Mouse (Mus musculus): Measurements from ENCODE around the gene Gpa33. TPM values are rescaled to one million over a fixed set of nuclear protein-coding genes. Genes with fewer than 3 reads are reported as not detected.

The Gpa33 gene
- polyA plus RNA-seq, 2 experiments = 1.1 to 1.2 TPM

GRCm38 (mm10) chr1:166128551-166128950 lies 1.5 kb upstream of the Gpa33 start:
- H3K27ac ChIP-seq (replicated peaks; ENCODE audit: low read depth, low read length) = no peak overlapping the region
- H3K4me2 ChIP-seq (replicated peaks; ENCODE audit: low read depth, low read length, severe bottlenecking) = no peak overlapping the region
- H3K4me1 ChIP-seq (ENCODE audit: control insufficient read depth, insufficient read depth, low read length) = peaks cover 23% of the 10 kb centered on the region
- no peak overlapping the region for H3K9ac ChIP-seq (ENCODE audit: low read depth, low read length, severe bottlenecking)
- no peaks in the 10 kb centered on the region for H3K9me3 ChIP-seq (ENCODE audit: control insufficient read depth, low read length)
- no peaks in the 10 kb centered on the region for H3K27me3 ChIP-seq (ENCODE audit: control insufficient read depth, insufficient read depth, low read length)
- WGBS = 91% methylated on average over 5 of the region's 5 CpGs
- H3K4me3 ChIP-seq (replicated peaks; ENCODE audit: low read length) = no peak overlapping the region
- no peak for ATAC-seq (ENCODE audit: low FRiP score, low read depth)
- no peak for DNase-seq (ENCODE audit: low spot score)
- H3K36me3 ChIP-seq (ENCODE audit: control insufficient read depth, insufficient read depth, low read length) = no peaks in the 10 kb centered on the region
- no peak for TF ChIP-seq POLR2A (IDR thresholded peaks at IDR 0.05; ENCODE audit: borderline replicate concordance, extremely low read depth, insufficient read depth, insufficient read length)

GRCm38 (mm10) chr1:166132367-166132766 lies 2.3 kb downstream of the Gpa33 start:
- ATAC-seq (ENCODE audit: low FRiP score, low read depth) = no peak
- WGBS = 54% methylated on average over 4 of the region's 4 CpGs
- Histone ChIP-seq H3K4me1 (ENCODE audit: control insufficient read depth, insufficient read depth, low read length) (peaks cover 22% of the 10 kb centered on the region), H3K27me3 (ENCODE audit: control insufficient read depth, insufficient read depth, low read length) (no peaks in the 10 kb centered on the region), H3K9ac (ENCODE audit: low read depth, low read length, severe bottlenecking) (no peak overlapping the region), H3K36me3 (ENCODE audit: control insufficient read depth, insufficient read depth, low read length) (no peaks in the 10 kb centered on the region), H3K27ac (replicated peaks; ENCODE audit: low read depth, low read length) (no peak overlapping the region), H3K4me3 (replicated peaks; ENCODE audit: low read length) (no peak overlapping the region), H3K9me3 (ENCODE audit: control insufficient read depth, low read length) (no peaks in the 10 kb centered on the region), H3K4me2 (replicated peaks; ENCODE audit: low read depth, low read length, severe bottlenecking) (no peak overlapping the region)
- no peak for DNase-seq (ENCODE audit: low spot score)
- TF ChIP-seq POLR2A (IDR thresholded peaks at IDR 0.05; ENCODE audit: borderline replicate concordance, extremely low read depth, insufficient read depth, insufficient read length) = no peak

GRCm38 (mm10) chr1:166135091-166135740 lies 5.2 kb downstream of the Gpa33 start:
- no peaks in the 10 kb centered on the region for H3K36me3 ChIP-seq (ENCODE audit: control insufficient read depth, insufficient read depth, low read length)
- no peak overlapping the region for H3K9ac ChIP-seq (ENCODE audit: low read depth, low read length, severe bottlenecking)
- no peaks in the 10 kb centered on the region for H3K27me3 ChIP-seq (ENCODE audit: control insufficient read depth, insufficient read depth, low read length)
- WGBS = 50% methylated on average over 5 of the region's 5 CpGs
- no peaks in the 10 kb centered on the region for H3K9me3 ChIP-seq (ENCODE audit: control insufficient read depth, low read length)
- no peak overlapping the region for H3K4me3 ChIP-seq (replicated peaks; ENCODE audit: low read length)
- no peak overlapping the region for H3K4me2 ChIP-seq (replicated peaks; ENCODE audit: low read depth, low read length, severe bottlenecking)
- H3K4me1 ChIP-seq (ENCODE audit: control insufficient read depth, insufficient read depth, low read length) = peaks cover 12% of the 10 kb centered on the region
- ATAC-seq (ENCODE audit: low FRiP score, low read depth) (no peak), DNase-seq (ENCODE audit: low spot score) (no peak)
- no peak overlapping the region for H3K27ac ChIP-seq (replicated peaks; ENCODE audit: low read depth, low read length)
- no peak for TF ChIP-seq POLR2A (IDR thresholded peaks at IDR 0.05; ENCODE audit: borderline replicate concordance, extremely low read depth, insufficient read depth, insufficient read length)

- H3K27ac ChIP-seq (replicated peaks; ENCODE audit: low read depth, low read length) = no peak overlapping the region
- no peaks in the 10 kb centered on the region for H3K4me1 ChIP-seq (ENCODE audit: control insufficient read depth, insufficient read depth, low read length)
- WGBS = 63% methylated on average over 7 of the region's 7 CpGs
- H3K36me3 ChIP-seq (ENCODE audit: control insufficient read depth, insufficient read depth, low read length) = no peaks in the 10 kb centered on the region
- no peak overlapping the region for H3K4me3 ChIP-seq (replicated peaks; ENCODE audit: low read length)
- H3K9me3 ChIP-seq (ENCODE audit: control insufficient read depth, low read length) = no peaks in the 10 kb centered on the region
- no peak overlapping the region for H3K4me2 ChIP-seq (replicated peaks; ENCODE audit: low read depth, low read length, severe bottlenecking)
- H3K27me3 ChIP-seq (ENCODE audit: control insufficient read depth, insufficient read depth, low read length) = no peaks in the 10 kb centered on the region
- ATAC-seq (ENCODE audit: low FRiP score, low read depth) (no peak), DNase-seq (ENCODE audit: low spot score) (no peak)
- no peak overlapping the region for H3K9ac ChIP-seq (ENCODE audit: low read depth, low read length, severe bottlenecking)
- TF ChIP-seq POLR2A (IDR thresholded peaks at IDR 0.05; ENCODE audit: borderline replicate concordance, extremely low read depth, insufficient read depth, insufficient read length) = no peak
These were observed 7.4 kb downstream of the Gpa33 start for GRCm38 (mm10) chr1:166137244-166137938.

- ATAC-seq (ENCODE audit: low FRiP score, low read depth) = no peak
- 73% methylated on average over 13 of the region's 13 CpGs for WGBS
- Histone ChIP-seq H3K4me3 (replicated peaks; ENCODE audit: low read length) (no peak overlapping the region), H3K27me3 (ENCODE audit: control insufficient read depth, insufficient read depth, low read length) (no peaks in the 10 kb centered on the region), H3K4me2 (replicated peaks; ENCODE audit: low read depth, low read length, severe bottlenecking) (no peak overlapping the region), H3K9me3 (ENCODE audit: control insufficient read depth, low read length) (no peaks in the 10 kb centered on the region), H3K27ac (replicated peaks; ENCODE audit: low read depth, low read length) (no peak overlapping the region), H3K36me3 (ENCODE audit: control insufficient read depth, insufficient read depth, low read length) (no peaks in the 10 kb centered on the region), H3K4me1 (ENCODE audit: control insufficient read depth, insufficient read depth, low read length) (no peaks in the 10 kb centered on the region), H3K9ac (ENCODE audit: low read depth, low read length, severe bottlenecking) (no peak overlapping the region)
- TF ChIP-seq POLR2A (IDR thresholded peaks at IDR 0.05; ENCODE audit: borderline replicate concordance, extremely low read depth, insufficient read depth, insufficient read length) = no peak
- DNase-seq (ENCODE audit: low spot score) = no peak
These were observed 8.1 kb downstream of the Gpa33 start for GRCm38 (mm10) chr1:166138136-166138535.

Data from limb, embryonic 14.5 days (tissue).